Mouse (Mus musculus) cerebellum, postnatal 25 days (tissue): ENCODE measurements around the gene Lbp.
A peak's percentile ranks its signal among the peaks of the same experiment; 100 is the strongest.

Experiments
- DNase-seq, 2 experiments: peaks; one replicate each; pipeline ENCODE4 v3.0.0; 2021; ENCODE audit warnings: mixed read lengths in 2 of 2

The Lbp gene

GRCm38 (mm10) chr2:158364175-158364574, 57.9 kb downstream of the Lbp start:
- no peak for DNase-seq

GRCm38 (mm10) chr2:158365099-158365850, 59.0 kb downstream of the Lbp start:
- DNase-seq = no peak

- DNase-seq = no peak
Measured at GRCm38 (mm10) chr2:158367654-158368053, 61.4 kb downstream of the Lbp start.

GRCm38 (mm10) chr2:158368313-158368712, 62.0 kb downstream of the Lbp start:
- no peak for DNase-seq

GRCm38 (mm10) chr2:158369474-158370172, 63.3 kb downstream of the Lbp start:
- no peak for DNase-seq

- no peak for DNase-seq
Measured at GRCm38 (mm10) chr2:158370173-158370550, 63.9 kb downstream of the Lbp start.

GRCm38 (mm10) chr2:158373061-158373460, 66.8 kb downstream of the Lbp start:
- DNase-seq = no peak

- DNase-seq = no peak
Measured at GRCm38 (mm10) chr2:158373516-158373915, 67.2 kb downstream of the Lbp start.

GRCm38 (mm10) chr2:158375443-158376122, 69.3 kb downstream of the Lbp start, which contains the start of gene Snhg11:
Gene Snhg11, plus strand, starts transcription at chr2:158375638.
- peak; percentile 87 to 91 for DNase-seq

GRCm38 (mm10) chr2:158376123-158376687, 69.9 kb downstream of the Lbp start:
- peak; percentile 29 to 49 for DNase-seq

- DNase-seq = peak; percentile 37 to 57
Measured at GRCm38 (mm10) chr2:158376798-158377197, 70.5 kb downstream of the Lbp start.

- peak in 1 of 2 experiments; percentile 22 for DNase-seq
Measured at GRCm38 (mm10) chr2:158377811-158378210, 71.5 kb downstream of the Lbp start.

GRCm38 (mm10) chr2:158379354-158380078, 73.2 kb downstream of the Lbp start:
- DNase-seq = peak; percentile 39 to 65
